Mouse (Mus musculus): Measurements from ENCODE around the gene Lrrc14b. TPM values are rescaled to one million over a fixed set of nuclear protein-coding genes. Genes with fewer than 3 reads are reported as not detected.

Gene Lrrc14b
- 0.19 TPM in 1 of 3 replicates, not detected in the others for total RNA-seq (2017)

GRCm38 (mm10) chr13:74363859-74364235 lies at the start of gene Lrrc14b:
Lrrc14b (minus strand) TSS chr13:74364005.
- ATAC-seq (replicated peaks; ENCODE audit: insufficient number of reproducible peaks, low FRiP score, low TSS enrichment, poor library complexity, severe bottlenecking), result no peak

GRCm38 (mm10) chr13:74399298-74399839 lies 35.6 kb upstream of the Lrrc14b start, which contains the start of gene Ftl1-ps1:
Ftl1-ps1 (plus strand) TSS chr13:74399694.
- ATAC-seq (replicated peaks; ENCODE audit: insufficient number of reproducible peaks, low FRiP score, low TSS enrichment, poor library complexity, severe bottlenecking), result no peak

- ATAC-seq (replicated peaks; ENCODE audit: insufficient number of reproducible peaks, low FRiP score, low TSS enrichment, poor library complexity, severe bottlenecking), result no peak; the same call in 1 of the 2 replicates
These were observed 27.4 kb upstream of the Lrrc14b start for GRCm38 (mm10) chr13:74391156-74391555.

GRCm38 (mm10) chr13:74390371-74390990 lies 26.7 kb upstream of the Lrrc14b start, which contains the start of gene Zfp72:
Zfp72 (minus strand) TSS chr13:74390836.
- peak; percentile 88 for ATAC-seq (replicated peaks; ENCODE audit: insufficient number of reproducible peaks, low FRiP score, low TSS enrichment, poor library complexity, severe bottlenecking)

- no peak for ATAC-seq (replicated peaks; ENCODE audit: insufficient number of reproducible peaks, low FRiP score, low TSS enrichment, poor library complexity, severe bottlenecking)
These were observed 25.9 kb upstream of the Lrrc14b start for GRCm38 (mm10) chr13:74389730-74390129.

GRCm38 (mm10) chr13:74382289-74382688 lies 18.5 kb upstream of the Lrrc14b start:
- ATAC-seq (replicated peaks; ENCODE audit: insufficient number of reproducible peaks, low FRiP score, low TSS enrichment, poor library complexity, severe bottlenecking), result no peak

GRCm38 (mm10) chr13:74381533-74382276 lies 17.9 kb upstream of the Lrrc14b start:
- no peak for ATAC-seq (replicated peaks; ENCODE audit: insufficient number of reproducible peaks, low FRiP score, low TSS enrichment, poor library complexity, severe bottlenecking)

GRCm38 (mm10) chr13:74363176-74363858 lies 488 bp downstream of the Lrrc14b start:
- no peak for ATAC-seq (replicated peaks; ENCODE audit: insufficient number of reproducible peaks, low FRiP score, low TSS enrichment, poor library complexity, severe bottlenecking)

- ATAC-seq (replicated peaks; ENCODE audit: insufficient number of reproducible peaks, low FRiP score, low TSS enrichment, poor library complexity, severe bottlenecking), result peak; percentile 20; the same call in 1 of the 2 replicates
These were observed 1.6 kb downstream of the Lrrc14b start for GRCm38 (mm10) chr13:74362218-74362617.

GRCm38 (mm10) chr13:74356491-74356890 lies 7.3 kb downstream of the Lrrc14b start:
- ATAC-seq (replicated peaks; ENCODE audit: insufficient number of reproducible peaks, low FRiP score, low TSS enrichment, poor library complexity, severe bottlenecking), result no peak

- peak; percentile 23; the same call in 1 of the 2 replicates for ATAC-seq (replicated peaks; ENCODE audit: insufficient number of reproducible peaks, low FRiP score, low TSS enrichment, poor library complexity, severe bottlenecking)
These were observed 13.3 kb downstream of the Lrrc14b start for GRCm38 (mm10) chr13:74350435-74350906.

GRCm38 (mm10) chr13:74349566-74350434 lies 14.0 kb downstream of the Lrrc14b start, which contains the start of the genes Sdha and Ccdc127:
Sdha (minus strand) TSS chr13:74350280.
Ccdc127 (plus strand) TSS chr13:74350309.
- peak; percentile 90 for ATAC-seq (replicated peaks; ENCODE audit: insufficient number of reproducible peaks, low FRiP score, low TSS enrichment, poor library complexity, severe bottlenecking)

GRCm38 (mm10) chr13:74341036-74341435 lies 22.8 kb downstream of the Lrrc14b start:
- peak; percentile 70 for ATAC-seq (replicated peaks; ENCODE audit: insufficient number of reproducible peaks, low FRiP score, low TSS enrichment, poor library complexity, severe bottlenecking)

- ATAC-seq (replicated peaks; ENCODE audit: insufficient number of reproducible peaks, low FRiP score, low TSS enrichment, poor library complexity, severe bottlenecking), result no peak
These were observed 34.5 kb downstream of the Lrrc14b start for GRCm38 (mm10) chr13:74329321-74329720.

- ATAC-seq (replicated peaks; ENCODE audit: insufficient number of reproducible peaks, low FRiP score, low TSS enrichment, poor library complexity, severe bottlenecking), result peak; percentile 95
These were observed 46.5 kb downstream of the Lrrc14b start, which contains the start of gene Pdcd6 for GRCm38 (mm10) chr13:74317170-74317849. Pdcd6 (minus strand) TSS chr13:74317580.

- ATAC-seq (replicated peaks; ENCODE audit: insufficient number of reproducible peaks, low FRiP score, low TSS enrichment, poor library complexity, severe bottlenecking), result peak; percentile 15; the same call in 1 of the 2 replicates
These were observed 47.0 kb downstream of the Lrrc14b start for GRCm38 (mm10) chr13:74316789-74317169.

GRCm38 (mm10) chr13:74316386-74316785 lies 47.4 kb downstream of the Lrrc14b start:
- no peak for ATAC-seq (replicated peaks; ENCODE audit: insufficient number of reproducible peaks, low FRiP score, low TSS enrichment, poor library complexity, severe bottlenecking)

All from monocyte, adult 5-6 weeks (primary cell).